Mouse (Mus musculus): Measurements from ENCODE around the gene Mepe. TPM values are rescaled to one million over a fixed set of nuclear protein-coding genes. Genes with fewer than 3 reads are reported as not detected.

The Mepe gene
- polyA plus RNA-seq (2015; fragmentation: Nextera tagmentation; extraction: Ambion mirVana) = not detected in 2 replicates

GRCm38 (mm10) chr5:104325029-104325428 is at the start of gene Mepe:
TSS of gene Mepe (plus strand) at chr5:104325329.
- Histone ChIP-seq H3K27ac (no peak within 1 kb of the TSS), H3K9ac (no peak within 1 kb of the TSS), H3K4me2 (replicated peaks) (no peak within 1 kb of the TSS), H3K27me3 (no peaks in the 10 kb centered on the region), H3K4me3 (no peak within 1 kb of the TSS), H3K4me1 (no peaks in the 10 kb centered on the region), H3K36me3 (no peaks in the 10 kb centered on the region), H3K9me3 (no peaks in the 10 kb centered on the region)
- 87% methylated on average over 6 of the region's 6 CpGs for WGBS
- no peak for ATAC-seq (ENCODE audit: low FRiP score, low read depth)

GRCm38 (mm10) chr5:104294201-104294600 is 30.9 kb upstream of the Mepe start:
- H3K27me3 ChIP-seq = no peaks in the 10 kb centered on the region
- H3K4me3 ChIP-seq = no peak overlapping the region
- ATAC-seq (ENCODE audit: low FRiP score, low read depth) = no peak
- H3K9ac ChIP-seq = no peak overlapping the region
- no peak overlapping the region for H3K4me2 ChIP-seq (replicated peaks)
- H3K4me1 ChIP-seq = no peaks in the 10 kb centered on the region
- H3K27ac ChIP-seq = no peak overlapping the region
- no peaks in the 10 kb centered on the region for H3K36me3 ChIP-seq
- WGBS = 41% methylated on average over 6 of the region's 6 CpGs
- no peaks in the 10 kb centered on the region for H3K9me3 ChIP-seq

- WGBS = 66% methylated on average over 6 of the region's 6 CpGs
- Histone ChIP-seq H3K4me1 (no peaks in the 10 kb centered on the region), H3K4me2 (replicated peaks) (no peak within 1 kb of the TSS), H3K27ac (no peak within 1 kb of the TSS), H3K4me3 (no peak within 1 kb of the TSS), H3K27me3 (no peaks in the 10 kb centered on the region), H3K36me3 (no peaks in the 10 kb centered on the region), H3K9ac (no peak within 1 kb of the TSS), H3K9me3 (no peaks in the 10 kb centered on the region)
- no peak for ATAC-seq (ENCODE audit: low FRiP score, low read depth)
Observed at GRCm38 (mm10) chr5:104298994-104299393, 26.1 kb upstream of the Mepe start, which contains the start of gene Ibsp. TSS of gene Ibsp (plus strand) at chr5:104299171.

GRCm38 (mm10) chr5:104314073-104314472 is 11.1 kb upstream of the Mepe start:
- 70% methylated on average over 1 of the region's 1 CpGs for WGBS
- Histone ChIP-seq H3K36me3 (no peaks in the 10 kb centered on the region), H3K9ac (no peak overlapping the region), H3K4me3 (no peak overlapping the region), H3K9me3 (no peaks in the 10 kb centered on the region), H3K27me3 (no peaks in the 10 kb centered on the region), H3K4me1 (no peaks in the 10 kb centered on the region), H3K27ac (no peak overlapping the region), H3K4me2 (replicated peaks) (no peak overlapping the region)
- ATAC-seq (ENCODE audit: low FRiP score, low read depth) = no peak

- ATAC-seq (ENCODE audit: low FRiP score, low read depth) = no peak
- Histone ChIP-seq H3K4me3 (no peak overlapping the region), H3K27me3 (no peaks in the 10 kb centered on the region), H3K9me3 (no peaks in the 10 kb centered on the region), H3K36me3 (no peaks in the 10 kb centered on the region), H3K27ac (no peak overlapping the region), H3K4me2 (replicated peaks) (no peak overlapping the region), H3K4me1 (no peaks in the 10 kb centered on the region), H3K9ac (no peak overlapping the region)
- 78% methylated on average over 4 of the region's 4 CpGs for WGBS
Observed at GRCm38 (mm10) chr5:104326884-104327283, 1.8 kb downstream of the Mepe start.

GRCm38 (mm10) chr5:104327389-104327788 is 2.3 kb downstream of the Mepe start:
- no peak overlapping the region for H3K27ac ChIP-seq
- no peaks in the 10 kb centered on the region for H3K36me3 ChIP-seq
- no peak for ATAC-seq (ENCODE audit: low FRiP score, low read depth)
- H3K27me3 ChIP-seq = no peaks in the 10 kb centered on the region
- WGBS = 85% methylated on average over 8 of the region's 8 CpGs
- no peaks in the 10 kb centered on the region for H3K9me3 ChIP-seq
- H3K4me1 ChIP-seq = no peaks in the 10 kb centered on the region
- no peak overlapping the region for H3K9ac ChIP-seq
- no peak overlapping the region for H3K4me2 ChIP-seq (replicated peaks)
- H3K4me3 ChIP-seq = no peak overlapping the region

GRCm38 (mm10) chr5:104327876-104328275 is 2.7 kb downstream of the Mepe start:
- no peak overlapping the region for H3K9ac ChIP-seq
- no peaks in the 10 kb centered on the region for H3K4me1 ChIP-seq
- H3K9me3 ChIP-seq = no peaks in the 10 kb centered on the region
- no peak overlapping the region for H3K4me2 ChIP-seq (replicated peaks)
- H3K4me3 ChIP-seq = no peak overlapping the region
- no peaks in the 10 kb centered on the region for H3K27me3 ChIP-seq
- H3K27ac ChIP-seq = no peak overlapping the region
- H3K36me3 ChIP-seq = no peaks in the 10 kb centered on the region
- ATAC-seq (ENCODE audit: low FRiP score, low read depth) = no peak

- no peak for ATAC-seq (ENCODE audit: low FRiP score, low read depth)
- H3K9ac ChIP-seq = no peak overlapping the region
- WGBS = 75% methylated on average over 4 of the region's 4 CpGs
- no peaks in the 10 kb centered on the region for H3K36me3 ChIP-seq
- H3K27me3 ChIP-seq = no peaks in the 10 kb centered on the region
- no peak overlapping the region for H3K4me2 ChIP-seq (replicated peaks)
- no peaks in the 10 kb centered on the region; the same call in 1 of the 2 replicates for H3K4me1 ChIP-seq
- no peak overlapping the region for H3K4me3 ChIP-seq
- H3K9me3 ChIP-seq = no peaks in the 10 kb centered on the region
- no peak overlapping the region for H3K27ac ChIP-seq
Observed at GRCm38 (mm10) chr5:104328317-104328850, 3.3 kb downstream of the Mepe start.

GRCm38 (mm10) chr5:104329381-104329780 is 4.3 kb downstream of the Mepe start:
- WGBS = 75% methylated on average over 5 of the region's 5 CpGs
- Histone ChIP-seq H3K27ac (no peak overlapping the region), H3K4me1 (no peaks in the 10 kb centered on the region; the same call in 1 of the 2 replicates), H3K9ac (no peak overlapping the region), H3K4me3 (no peak overlapping the region), H3K4me2 (replicated peaks) (no peak overlapping the region), H3K36me3 (no peaks in the 10 kb centered on the region), H3K9me3 (no peaks in the 10 kb centered on the region), H3K27me3 (no peaks in the 10 kb centered on the region)
- no peak for ATAC-seq (ENCODE audit: low FRiP score, low read depth)

GRCm38 (mm10) chr5:104330088-104330487 is 5.0 kb downstream of the Mepe start:
- Histone ChIP-seq H3K27me3 (no peaks in the 10 kb centered on the region), H3K27ac (no peak overlapping the region), H3K4me1 (no peaks in the 10 kb centered on the region; the same call in 1 of the 2 replicates), H3K9ac (no peak overlapping the region), H3K36me3 (no peaks in the 10 kb centered on the region), H3K4me2 (replicated peaks) (no peak overlapping the region), H3K4me3 (no peak overlapping the region), H3K9me3 (no peaks in the 10 kb centered on the region)
- ATAC-seq (ENCODE audit: low FRiP score, low read depth) = no peak
- WGBS = 85% methylated on average over 5 of the region's 5 CpGs

GRCm38 (mm10) chr5:104332296-104332695 is 7.2 kb downstream of the Mepe start:
- ATAC-seq (ENCODE audit: low FRiP score, low read depth) = no peak
- WGBS = 60% methylated on average over 3 of the region's 3 CpGs

GRCm38 (mm10) chr5:104333231-104333640 is 8.1 kb downstream of the Mepe start:
- Histone ChIP-seq H3K4me2 (replicated peaks) (no peak overlapping the region), H3K9me3 (no peaks in the 10 kb centered on the region), H3K36me3 (no peaks in the 10 kb centered on the region), H3K4me1 (no peaks in the 10 kb centered on the region; the same call in 1 of the 2 replicates), H3K9ac (no peak overlapping the region), H3K27ac (no peak overlapping the region), H3K27me3 (no peaks in the 10 kb centered on the region; the same call in 1 of the 2 replicates), H3K4me3 (no peak overlapping the region)
- 43% methylated on average over 7 of the region's 7 CpGs for WGBS
- ATAC-seq (ENCODE audit: low FRiP score, low read depth) = no peak; the same call in 1 of the 2 replicates

More at GRCm38 (mm10) chr5:104332296-104332695, 7.2 kb downstream of the Mepe start:
- Histone ChIP-seq H3K4me3 (no peak overlapping the region), H3K4me2 (replicated peaks) (no peak overlapping the region), H3K27me3 (no peaks in the 10 kb centered on the region; the same call in 1 of the 2 replicates), H3K9ac (no peak overlapping the region), H3K4me1 (no peaks in the 10 kb centered on the region; the same call in 1 of the 2 replicates), H3K9me3 (no peaks in the 10 kb centered on the region), H3K36me3 (no peaks in the 10 kb centered on the region), H3K27ac (no peak overlapping the region)

- 76% methylated on average over 6 of the region's 6 CpGs for WGBS
- no peaks in the 10 kb centered on the region for H3K9me3 ChIP-seq
- no peak overlapping the region for H3K9ac ChIP-seq
- no peak overlapping the region for H3K27ac ChIP-seq
- H3K36me3 ChIP-seq = no peaks in the 10 kb centered on the region
- no peak overlapping the region for H3K4me3 ChIP-seq
- no peaks in the 10 kb centered on the region; the same call in 1 of the 2 replicates for H3K4me1 ChIP-seq
- no peak for ATAC-seq (ENCODE audit: low FRiP score, low read depth)
- H3K27me3 ChIP-seq = no peaks in the 10 kb centered on the region; the same call in 1 of the 2 replicates
- H3K4me2 ChIP-seq (replicated peaks) = no peak overlapping the region
Observed at GRCm38 (mm10) chr5:104333643-104334042, 8.5 kb downstream of the Mepe start.
